Mouse (Mus musculus) retina, adult 2 months (tissue): ENCODE data around the gene Dnajc1.

Experiments used
- DNase-seq: peaks from one replicate; pipeline ENCODE4 v3.0.0-alpha.2; 2012; ENCODE audit warnings: low read depth, low spot score

The Dnajc1 gene

DNA sequence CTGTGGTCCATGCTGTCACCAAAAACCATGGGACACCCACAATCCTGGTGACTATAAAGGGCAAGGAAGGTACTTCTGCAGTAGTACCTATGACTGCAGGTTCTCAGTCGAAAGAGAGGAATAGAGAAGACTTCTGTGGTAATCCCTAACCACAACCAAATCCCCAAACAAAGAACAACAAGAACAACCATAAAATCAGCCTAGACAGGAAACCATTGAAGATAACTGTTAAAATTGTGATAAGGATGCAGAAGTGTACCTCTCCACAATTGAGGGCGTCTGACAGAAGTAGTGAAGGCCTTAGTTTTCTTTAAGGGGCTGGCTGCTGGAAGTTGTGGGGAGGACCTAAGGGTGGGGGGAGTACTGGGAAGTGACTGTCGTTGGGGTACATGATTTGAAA, 91.7 kb downstream of the Dnajc1 start:
- no peak for DNase-seq

DNA sequence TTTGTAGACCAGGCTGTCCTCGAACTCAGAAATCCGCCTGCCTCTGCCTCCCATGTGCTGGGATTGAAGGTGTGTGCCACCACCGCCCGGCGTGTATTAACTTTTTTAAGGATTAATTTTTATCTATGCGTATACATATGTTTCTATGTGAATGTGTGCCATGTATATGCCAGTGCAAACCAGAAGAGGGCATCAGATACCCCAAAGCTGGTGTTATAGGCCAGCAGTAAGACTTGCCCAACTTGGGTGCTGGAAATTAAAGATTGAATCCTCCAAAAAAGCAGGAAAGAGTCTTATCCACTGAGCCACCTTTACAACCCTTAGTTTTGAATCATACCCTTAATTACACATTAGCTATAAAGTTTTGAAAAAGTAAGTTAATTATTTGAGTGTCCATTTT, 107.5 kb downstream of the Dnajc1 start:
- DNase-seq, result no peak

DNA sequence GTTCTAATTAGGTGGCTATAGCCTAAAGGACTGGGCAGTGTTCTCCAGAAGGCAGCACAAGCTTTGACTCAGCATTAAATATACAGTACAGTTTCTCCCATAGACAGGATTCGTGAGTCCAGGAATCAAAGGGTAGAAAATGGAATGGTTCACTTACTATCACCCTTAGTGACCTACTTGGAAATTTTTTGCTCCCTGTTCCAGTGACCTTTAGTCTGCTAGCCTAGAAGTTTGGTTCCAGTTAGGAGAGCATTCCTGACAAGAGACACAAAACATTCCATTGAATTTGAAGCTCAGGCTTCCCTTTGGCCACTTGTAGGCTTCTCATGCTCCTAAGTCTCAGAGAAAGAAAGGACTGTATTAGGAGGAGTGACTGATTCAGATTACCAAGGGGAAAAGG, 126.9 kb downstream of the Dnajc1 start:
- DNase-seq, result no peak

DNA sequence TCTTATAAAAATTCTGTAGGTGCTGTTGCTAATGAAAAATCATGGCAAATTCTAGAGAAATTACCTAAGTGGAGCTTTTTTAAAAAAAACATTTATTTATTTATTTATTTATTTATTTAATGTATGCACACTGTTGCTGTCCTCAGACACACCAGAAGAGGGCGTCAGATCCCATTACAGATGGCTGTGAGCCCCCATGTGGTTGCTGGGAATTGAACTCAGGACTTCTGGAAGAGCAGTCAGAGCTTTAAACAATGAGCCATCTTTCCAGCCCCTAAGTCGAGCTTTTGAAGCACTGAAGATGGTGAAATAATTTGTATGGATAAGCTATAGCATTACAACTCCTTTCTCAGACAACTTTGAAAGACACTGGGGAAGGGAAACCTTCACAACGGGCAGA, 128.1 kb downstream of the Dnajc1 start:
- no peak for DNase-seq

DNA sequence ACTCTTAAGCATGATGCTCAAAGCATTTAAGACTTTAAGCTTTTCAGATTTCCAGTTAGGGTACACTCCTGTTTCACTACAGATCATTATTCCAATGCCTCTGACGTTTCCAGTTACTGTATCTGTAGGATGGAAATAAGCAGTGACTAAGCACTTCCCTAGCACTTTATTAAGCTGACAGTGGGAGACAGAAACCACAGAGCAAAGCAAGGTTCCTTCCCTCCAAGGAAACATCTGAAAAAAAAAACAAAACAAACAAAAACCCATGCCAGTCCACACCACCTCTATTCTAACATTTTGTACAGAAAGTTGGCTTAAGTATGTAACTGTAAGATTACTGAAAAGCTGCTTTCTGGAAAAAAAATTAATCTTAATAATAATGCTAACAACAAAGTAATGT, 130.3 kb downstream of the Dnajc1 start:
- DNase-seq, result no peak

DNA sequence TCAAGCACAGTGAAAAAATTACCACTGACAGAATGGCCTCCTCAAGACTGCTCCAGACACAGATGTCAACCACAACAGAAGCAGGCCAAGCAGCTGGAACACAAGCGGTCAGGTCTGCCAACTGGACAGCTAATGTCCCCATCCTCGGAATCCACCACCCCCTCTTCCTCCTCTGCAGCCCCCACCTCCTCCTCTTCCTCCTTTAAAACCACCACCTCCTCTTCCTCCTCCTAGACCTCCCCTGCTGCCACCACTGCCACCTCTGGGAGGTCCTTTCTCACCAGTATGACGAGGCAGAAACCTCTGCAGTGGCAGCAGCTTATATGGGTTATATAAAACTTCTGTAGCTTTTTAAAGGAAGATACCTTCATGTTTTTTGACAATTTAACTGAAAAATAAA, 143.4 kb downstream of the Dnajc1 start:
- DNase-seq, result no peak

DNA sequence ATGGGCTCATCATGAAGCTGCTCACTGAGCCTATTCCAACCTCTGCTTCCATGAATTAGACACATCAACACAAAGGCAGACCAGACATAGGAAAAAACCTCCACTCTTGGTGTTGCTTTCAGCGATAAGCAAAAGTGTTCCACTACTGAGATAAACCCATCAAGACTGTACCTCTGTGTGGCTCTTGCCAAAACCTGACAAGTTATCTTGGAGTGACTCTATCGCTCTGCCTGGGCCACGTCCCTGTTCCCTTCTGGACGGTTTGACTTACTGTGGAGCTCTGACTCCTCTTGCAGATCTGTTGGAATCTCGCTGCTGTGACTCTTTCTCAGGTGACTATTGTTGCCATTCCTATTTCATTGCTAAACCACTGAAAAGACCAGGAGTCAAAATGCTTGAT, 157.1 kb downstream of the Dnajc1 start:
- no peak for DNase-seq

DNA sequence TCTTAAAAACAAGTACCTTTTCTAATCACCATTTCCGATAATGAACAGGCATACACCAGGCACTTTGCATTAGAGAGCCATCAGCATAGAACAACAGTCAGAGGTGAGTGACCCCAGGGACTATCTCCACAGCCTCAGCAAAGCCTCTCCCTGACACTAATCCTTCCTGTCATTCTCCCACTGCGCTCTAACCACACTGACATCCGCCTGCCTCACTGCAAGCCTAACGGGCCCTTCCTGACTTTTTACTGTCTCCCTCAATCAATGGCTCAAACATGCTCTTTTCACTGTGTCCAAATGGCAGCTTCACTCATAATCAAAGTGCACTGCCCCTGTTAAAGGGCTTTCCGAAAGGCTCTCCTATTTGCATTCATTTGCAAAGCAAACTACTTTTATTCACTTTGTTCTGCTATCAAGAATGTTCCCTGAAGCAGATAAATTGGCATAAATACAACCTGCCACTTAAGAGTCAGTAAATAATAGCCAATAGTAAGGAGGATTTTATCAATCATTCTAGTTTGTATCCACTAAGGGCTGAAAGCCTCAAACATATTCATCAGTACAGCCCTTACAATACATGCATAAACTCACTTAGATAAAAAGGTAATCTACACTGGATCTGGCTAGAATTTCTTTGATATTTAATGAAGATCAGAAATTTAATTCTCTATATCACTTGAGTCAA, 159.6 kb downstream of the Dnajc1 start:
- peak; percentile 40 for DNase-seq

DNA sequence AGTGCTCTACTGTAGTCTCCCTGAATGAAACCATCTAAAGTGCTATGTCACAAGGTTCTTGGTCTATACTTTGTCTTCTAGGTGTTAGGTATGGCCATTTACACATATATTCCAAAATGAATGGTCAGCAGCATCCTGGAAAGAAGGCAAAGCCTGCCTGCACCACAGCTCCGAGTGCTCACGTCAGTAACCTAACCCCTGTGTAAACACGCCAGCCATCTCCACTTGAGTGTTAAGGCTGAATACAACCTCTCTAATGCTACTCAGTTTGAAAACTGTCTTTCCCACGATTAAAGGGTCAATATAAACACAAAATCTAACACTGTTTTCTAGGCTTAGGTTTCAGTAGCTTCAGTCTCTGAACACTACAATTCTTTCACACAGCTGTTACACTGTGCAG, 161.5 kb downstream of the Dnajc1 start:
- DNase-seq, result no peak

DNA sequence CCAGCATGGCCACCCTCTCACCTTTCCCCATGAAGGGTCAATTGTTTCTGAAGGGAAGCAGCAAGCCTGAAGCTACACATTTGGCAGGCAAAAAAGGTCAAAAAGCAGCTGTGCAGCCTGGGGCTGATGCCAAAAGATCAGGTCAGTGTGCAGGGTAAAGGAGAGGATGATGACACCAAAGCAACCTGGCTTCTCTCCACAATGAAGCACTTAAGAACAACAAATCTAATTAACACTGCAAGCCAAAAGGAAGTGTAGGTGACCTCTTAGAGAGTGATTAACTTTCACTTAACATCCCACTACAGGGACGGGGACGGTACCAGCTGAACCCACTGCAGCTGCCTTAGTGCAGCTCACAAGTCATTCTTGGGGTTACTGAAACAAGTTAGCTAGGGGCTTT, 163.4 kb downstream of the Dnajc1 start:
- no peak for DNase-seq

DNA sequence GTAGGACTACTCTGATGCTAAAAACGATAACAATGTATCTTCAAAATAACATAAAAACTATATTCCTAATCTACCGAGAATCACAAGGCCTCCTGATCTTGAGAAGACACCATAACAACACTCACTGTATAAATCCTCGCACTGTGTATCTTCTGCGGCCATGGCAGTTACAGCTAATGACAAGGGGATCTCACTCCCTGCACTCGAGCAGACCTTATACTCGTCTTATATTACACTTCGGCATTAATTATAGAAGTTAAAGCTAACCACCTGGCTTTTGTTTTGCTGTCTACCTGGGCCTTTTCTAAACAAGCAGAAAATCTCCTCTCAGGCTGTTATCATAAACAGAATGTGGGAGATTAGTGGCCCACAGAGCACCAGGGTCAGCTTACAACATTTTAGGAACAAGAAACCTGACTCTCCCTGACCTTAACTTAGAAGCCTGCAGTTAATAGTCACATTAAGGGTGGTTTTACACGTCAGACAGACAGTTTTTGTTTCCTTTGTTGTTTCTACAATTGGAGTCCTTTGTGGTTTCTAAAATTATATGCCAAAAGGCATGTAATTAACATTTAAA, 164.1 kb downstream of the Dnajc1 start:
- DNase-seq, result no peak

DNA sequence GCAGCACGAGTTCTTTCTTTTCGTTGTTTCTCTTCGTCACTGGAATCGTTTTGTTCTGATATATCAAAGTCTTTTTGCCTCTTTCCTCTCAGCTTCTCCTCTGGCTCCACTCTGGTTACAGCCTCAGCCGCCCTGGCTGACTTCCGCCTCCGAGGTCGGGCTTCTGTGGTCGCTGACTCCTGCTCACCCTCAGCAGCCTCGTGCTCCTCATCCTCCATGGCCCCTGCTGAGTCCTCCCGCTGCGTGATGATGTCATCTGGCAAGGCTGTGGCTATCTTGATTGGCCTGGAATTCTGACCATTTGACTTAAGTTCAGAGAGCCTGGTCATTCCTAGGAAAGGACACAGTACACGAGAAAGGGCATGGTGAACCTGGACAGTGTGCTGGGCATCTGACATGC, 173.1 kb downstream of the Dnajc1 start:
- no peak for DNase-seq

DNA sequence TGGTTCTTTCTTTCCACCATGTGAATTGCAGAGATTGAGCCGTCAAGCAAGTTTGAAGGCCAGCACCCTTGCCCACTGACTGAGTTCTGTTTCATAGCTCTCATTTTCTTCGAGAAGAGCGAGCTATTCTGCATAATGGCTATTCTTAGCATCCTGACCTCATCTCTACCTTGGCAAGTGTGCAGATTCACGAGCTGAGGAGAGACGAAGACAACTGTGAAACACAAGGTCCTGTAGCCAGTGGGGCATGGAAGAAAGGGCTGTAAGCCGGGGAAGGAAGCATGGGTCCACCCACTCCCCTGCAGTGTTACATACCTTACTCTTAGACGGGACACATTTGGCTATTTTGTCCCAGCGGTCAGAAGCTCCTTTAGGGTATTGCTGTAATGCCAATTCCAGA, 173.5 kb downstream of the Dnajc1 start:
- DNase-seq, result no peak

DNA sequence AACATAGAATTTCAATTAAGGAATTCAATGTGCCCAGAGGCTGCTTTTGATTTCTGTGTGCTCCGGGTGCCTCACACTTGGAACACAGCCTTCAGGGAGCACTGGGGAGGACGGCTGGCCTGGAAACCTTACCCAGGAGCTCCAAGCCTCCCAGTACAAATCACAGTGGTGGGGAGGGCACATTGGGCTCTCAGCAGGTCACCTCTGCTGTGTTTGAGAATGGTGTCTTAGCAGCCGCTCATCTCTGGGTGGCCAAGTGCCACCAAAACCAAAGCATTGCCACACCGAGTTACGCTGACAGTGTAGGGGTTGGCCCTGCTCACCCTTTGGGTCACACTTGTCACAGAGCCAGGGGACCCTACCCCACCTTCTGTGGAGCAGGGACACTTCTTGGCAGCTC, 174.1 kb downstream of the Dnajc1 start:
- DNase-seq, result no peak

DNA sequence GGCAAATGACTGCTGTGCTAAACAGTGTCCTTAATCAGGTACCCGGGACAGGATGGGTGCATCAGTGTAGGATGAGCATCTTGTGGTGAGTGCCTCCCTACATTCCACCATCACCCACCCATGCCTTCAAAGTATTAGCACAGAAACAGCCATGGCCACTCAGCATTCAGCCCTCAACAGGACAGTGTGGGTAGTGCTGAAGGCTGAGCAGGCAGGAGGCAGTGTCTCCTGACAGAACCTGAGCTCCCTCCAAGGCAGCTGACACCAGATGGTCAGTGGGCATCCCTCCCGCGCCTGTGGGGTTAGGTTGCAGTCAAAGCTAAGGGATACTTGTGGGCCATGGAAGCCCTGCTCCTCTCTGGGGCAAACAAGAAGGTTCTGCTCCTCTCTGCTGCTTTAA, 174.8 kb downstream of the Dnajc1 start:
- DNase-seq, result no peak

DNA sequence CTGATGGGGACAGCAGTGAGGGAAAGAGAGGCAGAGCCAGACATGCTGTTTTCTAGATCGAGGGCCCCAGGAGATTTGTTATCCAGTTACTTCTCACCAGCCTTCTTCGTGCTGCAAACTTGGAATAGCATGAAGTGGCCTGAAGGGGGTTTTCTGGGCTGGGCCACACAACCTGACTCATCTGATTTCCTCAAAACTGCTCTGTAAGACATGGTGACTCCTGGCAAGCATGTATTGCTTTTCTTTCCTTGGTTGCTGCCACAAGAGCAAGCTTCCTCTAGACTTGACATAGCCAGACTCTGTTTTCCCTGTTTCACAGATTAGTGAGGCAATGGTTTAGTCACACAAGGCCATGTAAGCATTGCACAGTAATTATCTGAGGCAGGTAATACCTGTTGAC, 178.6 kb downstream of the Dnajc1 start:
- no peak for DNase-seq

DNA sequence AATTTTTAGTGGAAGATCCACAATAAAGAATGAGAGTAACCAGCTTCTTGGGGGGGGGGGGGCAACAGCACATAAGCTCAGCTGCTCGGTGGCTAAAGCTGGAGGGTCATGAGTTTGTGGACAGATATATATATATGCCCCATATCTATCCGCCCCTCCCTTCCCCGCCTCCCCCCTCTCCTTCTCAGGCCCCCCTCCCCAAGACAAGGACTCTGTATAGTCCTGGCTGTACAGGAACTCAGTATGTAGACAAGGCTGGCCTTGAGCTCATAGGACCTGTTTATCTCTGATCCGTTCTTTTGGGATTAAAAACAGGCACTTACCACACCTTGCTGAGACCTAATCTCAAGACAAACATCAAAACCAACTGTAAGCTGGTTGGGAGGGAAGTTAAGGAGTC, 182.7 kb downstream of the Dnajc1 start:
- DNase-seq, result no peak

DNA sequence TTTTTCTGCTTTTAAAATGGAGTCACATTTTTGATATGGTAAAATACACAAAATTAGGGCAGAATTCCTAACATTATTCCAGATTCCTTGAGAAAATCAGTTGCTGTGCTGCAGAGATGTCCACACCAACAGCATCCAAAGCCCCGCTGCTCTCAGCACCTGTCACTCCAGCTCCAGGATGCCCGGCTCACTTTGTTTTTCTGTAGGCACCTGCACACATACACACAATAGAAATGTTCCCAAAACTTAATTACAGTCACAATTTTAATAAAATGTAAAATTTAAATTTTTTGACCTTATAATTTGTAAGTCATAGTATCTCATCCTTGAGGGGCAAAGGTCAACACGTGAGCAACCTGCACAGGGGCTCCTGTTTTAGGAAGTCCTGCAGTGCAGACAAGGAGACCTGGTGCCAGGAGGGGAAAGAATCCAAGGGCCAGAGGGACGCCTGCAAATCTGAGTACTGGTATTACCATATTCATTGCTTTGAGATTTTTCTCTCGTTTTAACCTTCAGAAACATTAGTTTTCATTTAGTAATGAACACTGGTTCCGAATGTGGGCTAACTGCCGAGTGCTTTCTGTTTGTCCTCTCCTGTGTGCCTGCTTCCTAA, 183.3 kb downstream of the Dnajc1 start:
- DNase-seq, result no peak

DNA sequence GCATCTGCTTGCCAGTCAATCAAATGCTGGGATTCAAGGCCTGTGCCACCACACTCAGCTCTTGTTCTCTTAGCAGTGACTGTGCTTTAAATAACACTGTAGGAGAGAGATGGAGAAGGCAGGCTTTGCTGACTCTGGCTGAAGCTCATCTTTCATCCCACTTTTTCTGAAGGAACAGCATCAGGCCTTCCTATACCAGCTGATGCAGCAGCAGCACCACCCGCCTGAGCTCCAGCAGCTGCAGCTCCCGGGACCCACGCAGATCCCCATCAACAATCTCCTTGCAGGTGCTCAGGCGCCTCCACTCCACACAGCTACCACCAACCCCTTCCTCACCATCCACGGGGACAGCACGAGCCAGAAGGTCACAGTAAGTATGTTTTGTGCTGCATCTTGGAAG, 184.1 kb downstream of the Dnajc1 start:
- no peak for DNase-seq

DNA sequence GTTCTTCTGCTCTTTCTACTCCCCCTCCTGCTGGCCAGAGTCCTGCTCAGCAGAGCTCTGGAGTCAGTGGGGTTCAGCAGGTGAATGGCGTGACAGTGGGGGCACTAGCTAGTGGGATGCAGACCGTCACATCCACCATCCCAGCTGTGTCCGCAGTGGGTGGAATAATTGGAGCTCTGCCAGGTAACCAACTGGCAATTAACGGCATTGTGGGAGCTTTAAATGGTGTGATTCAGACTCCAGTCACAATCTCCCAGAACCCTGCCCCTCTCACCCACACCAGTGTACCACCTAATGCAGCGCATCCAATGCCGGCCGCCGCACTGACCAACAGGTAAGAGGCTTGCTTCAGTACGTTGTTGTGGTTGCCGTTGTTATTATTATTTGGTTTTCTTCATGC, 185.8 kb downstream of the Dnajc1 start:
- DNase-seq, result no peak

DNA sequence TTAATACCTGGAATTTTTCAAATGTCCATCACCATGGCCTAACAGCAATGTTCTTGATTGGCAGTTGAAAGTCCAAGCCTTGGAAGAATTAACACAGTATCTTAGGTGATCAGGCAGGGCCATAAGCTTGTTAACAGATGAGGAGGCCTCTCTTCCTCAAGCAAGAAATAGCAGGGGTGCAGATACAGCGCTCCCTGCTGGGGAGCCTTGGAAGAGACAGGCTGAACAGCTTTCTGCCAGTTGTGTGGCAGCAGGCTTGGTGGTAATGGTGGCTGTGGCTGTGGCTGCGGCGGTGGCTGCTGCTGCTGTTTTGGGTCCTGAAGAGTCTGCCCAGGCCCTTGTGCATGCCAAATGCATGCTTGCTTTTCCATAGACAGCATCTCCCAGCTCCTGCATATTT, 187.5 kb downstream of the Dnajc1 start:
- peak; percentile 30 for DNase-seq

DNA sequence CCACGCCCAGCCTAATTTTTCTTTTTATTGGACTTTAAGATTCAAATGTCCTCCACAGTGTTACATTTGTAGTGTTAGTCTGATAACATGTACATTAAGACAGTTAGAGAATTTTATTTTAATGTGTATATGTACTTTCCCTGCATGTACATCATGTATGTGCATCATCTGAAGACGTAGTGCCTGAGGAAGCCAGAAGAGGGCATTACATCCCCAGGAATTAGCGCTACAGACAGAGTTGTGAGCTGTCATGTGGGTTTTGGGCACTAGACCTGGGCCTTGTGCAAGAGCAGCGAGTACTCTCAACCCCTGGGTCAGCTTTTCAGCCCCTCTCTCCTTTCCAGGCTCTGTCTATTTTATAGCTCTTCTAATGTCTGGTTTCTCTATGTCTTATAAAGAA, 189.7 kb downstream of the Dnajc1 start:
- no peak for DNase-seq

DNA sequence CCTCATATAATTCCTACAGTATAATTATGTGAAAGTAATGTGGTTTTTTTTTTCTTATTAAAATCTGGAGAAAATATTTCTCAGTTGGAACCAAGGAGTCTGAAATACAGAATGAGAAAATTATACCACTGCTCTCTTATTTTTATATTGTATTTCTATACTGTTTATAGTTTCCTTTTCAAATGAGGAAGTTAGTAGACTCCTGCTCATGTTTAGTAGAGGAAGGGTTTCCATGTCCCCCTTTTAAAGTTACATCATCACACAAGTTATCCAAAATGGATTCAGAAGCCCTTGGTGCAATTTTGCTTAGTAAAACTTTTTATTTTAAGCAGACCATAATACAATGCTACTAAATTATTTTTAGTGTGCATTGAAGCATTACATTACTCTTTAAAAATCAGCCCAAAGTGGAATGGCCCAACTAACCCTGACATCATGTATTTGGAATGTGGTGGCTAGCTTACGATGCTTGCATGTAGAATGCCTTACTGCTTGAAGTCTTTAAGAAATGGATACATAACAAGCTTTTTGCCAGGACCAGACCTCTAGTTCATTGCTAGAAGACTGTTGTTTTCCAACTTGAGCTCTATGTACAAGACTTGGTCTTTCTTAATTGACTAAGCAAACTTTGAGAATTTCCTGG, 190.7 kb downstream of the Dnajc1 start:
- DNase-seq, result no peak
